Mouse (Mus musculus) olfactory bulb, adult 2 months (tissue): ENCODE measurements at regions not wholly inside any gene's neighbourhood (a gene's known extent, or its start where the extent isn't known, plus 50 kb on each side); places are given as distances from the start of the nearest gene placed in this dataset.

Source experiments
- CTCF ChIP-seq: fragments of 200-500 bp; IDR thresholded peaks from 2 replicates; pipeline ENCODE4 v1.5.1; 2012; ENCODE audit warnings: low read depth, mild to moderate bottlenecking, low read length, moderate library complexity; ENCODE audit not compliant: insufficient read depth
- POLR2A ChIP-seq: fragments of 200-500 bp; IDR thresholded peaks from 2 replicates; pipeline ENCODE4 v1.6.1; 2012; ENCODE audit warnings: mild to moderate bottlenecking, low read depth, low read length, moderate library complexity; ENCODE audit not compliant: insufficient read depth

- TF ChIP-seq POLR2A, result no peak
- no peak for TF ChIP-seq CTCF
Measured at GRCm38 (mm10) chr8:117903052-117903451, 101.3 kb upstream of the Mphosph6 start.
